Mouse (Mus musculus) adrenal gland, postnatal 4 days (tissue): ENCODE measurements around the gene Mllt3. TPM values are rescaled to one million over a fixed set of nuclear protein-coding genes. Genes with fewer than 3 reads are reported as not detected.
"Not testable (repeated sequence)": the region's sequence is repeated elsewhere in the genome, so short reads cannot be mapped to it uniquely, and the experiment has no call there.

ENCODE experiments used
- DNase-seq, 2 experiments: peaks; one replicate each; pipeline ENCODE4 v3.0.0; 2021 to 2022; ENCODE audit warnings: low spot score in 2 of 2, mixed read lengths in 2 of 2
- total RNA-seq, 2 experiments: library from RNA; stranded (reverse); gene quantifications; 2 replicates each; pipeline ENCODE4 v1.2.3; 2021

The Mllt3 gene
- total RNA-seq, 2 experiments from 2014 or later = 21.9 to 25.9 TPM

- DNase-seq = no peak
These were observed 17.9 kb downstream of the Mllt3 start for GRCm38 (mm10) chr4:88015261-88015660.

GRCm38 (mm10) chr4:88012774-88013173 is 20.4 kb downstream of the Mllt3 start:
- DNase-seq = no peak

- DNase-seq = no peak
These were observed 21.1 kb downstream of the Mllt3 start for GRCm38 (mm10) chr4:88011870-88012572.

- no peak for DNase-seq
These were observed 22.7 kb downstream of the Mllt3 start for GRCm38 (mm10) chr4:88010441-88010840.

GRCm38 (mm10) chr4:88005801-88006200 is 27.4 kb downstream of the Mllt3 start:
- DNase-seq = no peak

- no peak for DNase-seq
These were observed 29.8 kb downstream of the Mllt3 start for GRCm38 (mm10) chr4:88003159-88003948.

- DNase-seq = no peak
These were observed 41.5 kb downstream of the Mllt3 start for GRCm38 (mm10) chr4:87991710-87992109.

- DNase-seq = no peak
These were observed 42.2 kb downstream of the Mllt3 start for GRCm38 (mm10) chr4:87990940-87991339.

- no peak for DNase-seq
These were observed 47.9 kb downstream of the Mllt3 start for GRCm38 (mm10) chr4:87985281-87985680.

GRCm38 (mm10) chr4:87984589-87984988 is 48.6 kb downstream of the Mllt3 start:
- DNase-seq = peak in 1 of 2 experiments; percentile 10

- no peak for DNase-seq
These were observed 49.1 kb downstream of the Mllt3 start for GRCm38 (mm10) chr4:87984091-87984490.

GRCm38 (mm10) chr4:87982578-87982977 is 50.6 kb downstream of the Mllt3 start:
- no peak for DNase-seq

- no peak for DNase-seq
These were observed 55.2 kb downstream of the Mllt3 start for GRCm38 (mm10) chr4:87977820-87978448.

- no peak for DNase-seq
These were observed 67.3 kb downstream of the Mllt3 start for GRCm38 (mm10) chr4:87965836-87966235.

GRCm38 (mm10) chr4:87964890-87965289 is 68.3 kb downstream of the Mllt3 start:
- DNase-seq = not testable (repeated sequence)

GRCm38 (mm10) chr4:87963773-87964076 is 69.4 kb downstream of the Mllt3 start:
- no peak for DNase-seq

GRCm38 (mm10) chr4:87963055-87963772 is 70.0 kb downstream of the Mllt3 start:
- no peak for DNase-seq

GRCm38 (mm10) chr4:87961872-87962271 is 71.3 kb downstream of the Mllt3 start:
- no peak for DNase-seq

- DNase-seq = no peak
These were observed 75.3 kb downstream of the Mllt3 start for GRCm38 (mm10) chr4:87957852-87958251.

GRCm38 (mm10) chr4:87957198-87957597 is 76.0 kb downstream of the Mllt3 start:
- DNase-seq = no peak

- DNase-seq = no peak
These were observed 78.0 kb downstream of the Mllt3 start for GRCm38 (mm10) chr4:87955132-87955531.
